Mouse (Mus musculus) MEL (cell line): ENCODE measurements around the gene Vash2. TPM values are rescaled to one million over a fixed set of nuclear protein-coding genes. Genes with fewer than 3 reads are reported as not detected.

Experiments used
- DNase-seq: peaks from one replicate; pipeline ENCODE4 v3.0.0; 2011; ENCODE audit warnings: low read depth, low spot score
- H3K27ac ChIP-seq: 2 replicates; pipeline ENCODE4 v1.5.1; 2012; ENCODE audit warnings: low read depth, mild to moderate bottlenecking, control low read depth, low read length, moderate library complexity; ENCODE audit not compliant: control insufficient read depth
- H3K27me3 ChIP-seq, 2 experiments: fragments of 150-350 bp in 1 of 2; sonication (generic) in 1 of 2; 2 replicates each; pipeline ENCODE4 v1.6.1; 2012; ENCODE audit warnings: low read length in 2 of 2, mild to moderate bottlenecking in 2 of 2, improper control_type of control experiment in 1 of 2, moderate library complexity in 1 of 2; ENCODE audit not compliant: insufficient read depth in 2 of 2, control insufficient read depth in 1 of 2
- H3K36me3 ChIP-seq, 2 experiments: 2 replicates each; pipeline ENCODE4 v1.6.1; 2012 to 2014; ENCODE audit warnings: low read length in 2 of 2, improper control_type of control experiment in 1 of 2, inconsistent platforms in 1 of 2, mild to moderate bottlenecking in 1 of 2; ENCODE audit not compliant: insufficient read depth in 2 of 2, control insufficient read depth in 1 of 2
- H3K4me1 ChIP-seq, 2 experiments: fragments of 150-350 bp in 1 of 2; sonication (generic) in 1 of 2; 2 replicates each; pipeline ENCODE4 v1.6.1; 2012; ENCODE audit warnings: low read length in 2 of 2, improper control_type of control experiment in 1 of 2, mild to moderate bottlenecking in 1 of 2; ENCODE audit not compliant: insufficient read depth in 2 of 2, control insufficient read depth in 1 of 2
- H3K4me3 ChIP-seq, 2 experiments: fragments of 150-350 bp in 1 of 2; sonication (generic) in 1 of 2; 2 replicates each; pipeline ENCODE4 v1.5.1; 2012; ENCODE audit warnings: low read depth in 2 of 2, low read length in 2 of 2, mild to moderate bottlenecking in 2 of 2, moderate library complexity in 2 of 2, control low read depth in 1 of 2, improper control_type of control experiment in 1 of 2; ENCODE audit not compliant: control insufficient read depth in 1 of 2, insufficient read depth in 1 of 2
- H3K79me2 ChIP-seq: 2 replicates; pipeline ENCODE4 v1.6.1; 2012; ENCODE audit warnings: mild to moderate bottlenecking, low read length, moderate library complexity; ENCODE audit not compliant: control insufficient read depth, poor library complexity, insufficient read depth
- H3K9ac ChIP-seq: 2 replicates; pipeline ENCODE4 v1.6.1; 2012; ENCODE audit warnings: low read depth, mild to moderate bottlenecking, control low read depth, low read length, moderate library complexity; ENCODE audit not compliant: control insufficient read depth, poor library complexity, severe bottlenecking
- H3K9me3 ChIP-seq: fragments of 150-350 bp; sonication (generic); replicated peaks from 2 replicates; pipeline ENCODE4 v1.6.1; 2012; ENCODE audit warnings: mild to moderate bottlenecking, low read length, improper control_type of control experiment, moderate library complexity; ENCODE audit not compliant: insufficient read depth
- BHLHE40 ChIP-seq: IDR thresholded peaks from 2 replicates; pipeline ENCODE4 v1.6.1; 2012; ENCODE audit warnings: low read depth, mild to moderate bottlenecking, inconsistent platforms, low read length, improper control_type of control experiment, borderline replicate concordance
- CHD1 ChIP-seq: IDR thresholded peaks from 2 replicates; pipeline ENCODE4 v1.6.1; 2012; ENCODE audit warnings: low read depth, mild to moderate bottlenecking, inconsistent platforms, low read length, improper control_type of control experiment
- E2F4 ChIP-seq: IDR thresholded peaks from 2 replicates; pipeline ENCODE4 v1.6.1; 2011; ENCODE audit warnings: low read depth, low read length, improper control_type of control experiment, borderline replicate concordance
- ELF1 ChIP-seq: IDR thresholded peaks from 2 replicates; pipeline ENCODE4 v1.6.1; 2014; ENCODE audit warnings: low read depth, mild to moderate bottlenecking, inconsistent platforms, low read length, improper control_type of control experiment, moderate library complexity
- EP300 ChIP-seq, 2 experiments: IDR thresholded peaks; 2 replicates each; pipeline ENCODE4 v1.6.1; 2011; ENCODE audit warnings: improper control_type of control experiment in 2 of 2, low read length in 2 of 2, low read depth in 1 of 2, mild to moderate bottlenecking in 1 of 2
- ETS1 ChIP-seq: IDR thresholded peaks from 2 replicates; pipeline ENCODE4 v1.6.1; 2012; ENCODE audit warnings: low read depth, mild to moderate bottlenecking, inconsistent platforms, low read length, improper control_type of control experiment, moderate library complexity
- GATA1 ChIP-seq: IDR thresholded peaks from 2 replicates; pipeline ENCODE4 v1.6.1; 2011; ENCODE audit warnings: low read depth, low read length, improper control_type of control experiment
- HCFC1 ChIP-seq: IDR thresholded peaks from 2 replicates; pipeline ENCODE4 v1.6.1; 2012; ENCODE audit warnings: low read depth, mild to moderate bottlenecking, inconsistent platforms, low read length, improper control_type of control experiment, moderate library complexity
- JUND ChIP-seq: IDR thresholded peaks from 2 replicates; pipeline ENCODE4 v1.6.1; 2011; ENCODE audit warnings: low read depth, mild to moderate bottlenecking, improper control_type of control experiment, low read length
- KAT2A ChIP-seq: conservative IDR thresholded peaks from 2 replicates; pipeline ENCODE4 v1.6.1; 2012; ENCODE audit warnings: low read depth, low read length, improper control_type of control experiment, inconsistent platforms
- MAFK ChIP-seq: IDR thresholded peaks from 2 replicates; pipeline ENCODE4 v1.6.1; 2011; ENCODE audit warnings: low read depth, mild to moderate bottlenecking, low read length, improper control_type of control experiment, borderline replicate concordance
- MAX ChIP-seq: IDR thresholded peaks from 2 replicates; pipeline ENCODE4 v1.6.1; 2011; ENCODE audit warnings: low read length, improper control_type of control experiment
- MAZ ChIP-seq: IDR thresholded peaks from 2 replicates; pipeline ENCODE4 v1.6.1; 2012; ENCODE audit warnings: low read depth, mild to moderate bottlenecking, inconsistent platforms, low read length, improper control_type of control experiment
- MEF2A ChIP-seq: IDR thresholded peaks from 2 replicates; pipeline ENCODE4 v1.6.1; 2014; ENCODE audit warnings: low read depth, mild to moderate bottlenecking, inconsistent platforms, low read length, improper control_type of control experiment; ENCODE audit not compliant: poor library complexity, insufficient replicate concordance, severe bottlenecking; ENCODE audit errors: extremely low read depth
- MXI1 ChIP-seq: IDR thresholded peaks from 2 replicates; pipeline ENCODE4 v1.6.1; 2011; ENCODE audit warnings: mild to moderate bottlenecking, low read depth, low read length, improper control_type of control experiment
- MYB ChIP-seq: IDR thresholded peaks from 2 replicates; pipeline ENCODE4 v1.6.1; 2011; ENCODE audit warnings: mild to moderate bottlenecking, low read depth, low read length, improper control_type of control experiment
- MYC ChIP-seq: IDR thresholded peaks from 2 replicates; pipeline ENCODE4 v1.6.1; 2011; ENCODE audit warnings: low read depth, mild to moderate bottlenecking, low read length, improper control_type of control experiment, moderate library complexity
- NELFE ChIP-seq: IDR thresholded peaks from 2 replicates; pipeline ENCODE4 v1.6.1; 2011; ENCODE audit warnings: low read depth, low read length, improper control_type of control experiment
- POLR2AphosphoS2 ChIP-seq: IDR thresholded peaks from 2 replicates; pipeline ENCODE4 v1.6.1; 2011; ENCODE audit warnings: low read length, improper control_type of control experiment
- POLR2AphosphoS5 ChIP-seq: IDR thresholded peaks from 2 replicates; pipeline ENCODE4 v1.6.1; 2012; ENCODE audit warnings: low read depth, borderline replicate concordance, mild to moderate bottlenecking, inconsistent platforms, low read length, moderate library complexity, mixed read lengths
- RCOR1 ChIP-seq: IDR thresholded peaks from 2 replicates; pipeline ENCODE4 v1.6.1; 2012; ENCODE audit warnings: low read depth, mild to moderate bottlenecking, inconsistent platforms, low read length, improper control_type of control experiment
- SIN3A ChIP-seq: IDR thresholded peaks from 2 replicates; pipeline ENCODE4 v1.6.1; 2012; ENCODE audit warnings: low read length, improper control_type of control experiment, inconsistent platforms
- SMC3 ChIP-seq: IDR thresholded peaks from 2 replicates; pipeline ENCODE4 v1.6.1; 2011; ENCODE audit warnings: low read depth, low read length, improper control_type of control experiment
- TAL1 ChIP-seq: IDR thresholded peaks from 2 replicates; pipeline ENCODE4 v1.6.1; 2012; ENCODE audit warnings: mild to moderate bottlenecking, inconsistent platforms, low read length, moderate library complexity, mixed read lengths
- TBP ChIP-seq: IDR thresholded peaks from 2 replicates; pipeline ENCODE4 v1.8.0; 2011; ENCODE audit warnings: low read depth, low read length, improper control_type of control experiment
- USF2 ChIP-seq, 2 experiments: IDR thresholded peaks; 2 replicates each; pipeline ENCODE4 v1.6.1; 2011 to 2012; ENCODE audit warnings: improper control_type of control experiment in 2 of 2, low read length in 2 of 2, borderline replicate concordance in 1 of 2, inconsistent platforms in 1 of 2, low read depth in 1 of 2, mild to moderate bottlenecking in 1 of 2; ENCODE audit not compliant: insufficient read depth in 1 of 2
- ZC3H11A ChIP-seq: IDR thresholded peaks from 2 replicates; pipeline ENCODE4 v1.6.1; 2012; ENCODE audit warnings: low read depth, mild to moderate bottlenecking, inconsistent platforms, low read length, improper control_type of control experiment
- ZKSCAN1 ChIP-seq: IDR thresholded peaks from 2 replicates; pipeline ENCODE4 v1.6.1; 2012; ENCODE audit warnings: low read depth, mild to moderate bottlenecking, inconsistent platforms, low read length, improper control_type of control experiment, moderate library complexity
- ZNF384 ChIP-seq: IDR thresholded peaks from 2 replicates; pipeline ENCODE4 v1.6.1; 2012; ENCODE audit warnings: low read depth, mild to moderate bottlenecking, inconsistent platforms, low read length, improper control_type of control experiment
- polyA plus RNA-seq, 2 experiments: library from polyadenylated mRNA; stranded (reverse) in 1 of 2; unstranded in 1 of 2; fragments of >175 nt in 1 of 2; fragments of >200 nt in 1 of 2; gene quantifications; 2 replicates each; pipeline versions ENCODE4 v1.2.1 to v1.2.4; 2012; ENCODE audit warnings: low replicate concordance in 2 of 2, low read depth in 1 of 2; ENCODE audit not compliant: insufficient read length in 2 of 2, insufficient read depth in 1 of 2, missing spikeins in 1 of 2
- total RNA-seq: library from RNA; depleted of rRNA; stranded (reverse); fragments of 300-350 nt; gene quantifications from 2 replicates; pipeline ENCODE4 v1.2.3, GENCODE M21; 2012

The Vash2 gene
- total and polyA plus RNA-seq, 3 experiments = 2.6 to 9.8 TPM; not detected in 1

DNA sequence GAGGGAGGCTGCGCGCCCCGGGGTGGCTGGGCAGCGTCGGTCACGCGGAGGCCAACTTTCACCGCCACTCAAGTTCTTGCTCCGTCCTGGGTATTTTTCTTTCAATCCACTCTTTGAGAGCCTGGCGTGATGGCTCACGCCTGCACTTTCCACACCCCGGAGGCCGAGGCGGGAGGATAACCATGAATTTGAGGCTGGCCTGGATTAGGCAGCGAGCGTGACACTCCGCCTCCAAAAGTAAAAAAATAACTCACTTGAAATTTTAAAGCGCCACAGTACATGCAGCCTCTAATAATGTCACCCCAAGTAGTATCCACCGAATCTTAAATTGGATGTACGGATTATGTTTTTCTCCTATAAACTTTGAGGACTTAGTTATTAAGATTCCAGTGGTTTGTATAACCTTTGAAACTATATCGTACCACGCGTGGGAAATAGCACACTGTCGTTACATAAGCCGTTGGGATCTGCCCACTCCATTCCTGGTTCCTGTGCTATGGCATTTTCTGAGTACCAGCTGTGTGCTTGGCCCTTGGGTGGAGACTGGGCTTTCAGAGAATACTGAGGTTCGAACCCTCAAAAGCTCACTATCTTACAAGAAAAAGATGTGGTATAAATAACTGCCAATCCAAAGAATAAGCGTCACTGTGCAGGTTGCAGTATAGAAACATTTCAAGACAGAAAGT lies 49.9 kb downstream of the Vash2 start:
- Histone ChIP-seq H3K9ac (peak overlapping the region; percentile 99), H3K27me3 (no peaks in the 10 kb centered on the region), H3K9me3 (no peaks in the 10 kb centered on the region), H3K4me1 (peaks cover 3% of the 10 kb centered on the region in 2 experiments; a peak in 3 of 4 replicates), H3K4me3 (peak overlapping the region; percentile 61 to 98), H3K36me3 (peaks cover 0 to 9% of the 10 kb centered on the region in 2 experiments), H3K79me2 (peaks cover 9% of the 10 kb centered on the region), H3K27ac (peak overlapping the region; percentile 93)
- TF ChIP-seq MXI1 (peak; percentile 50; the same call in 1 of the 2 replicates), RCOR1 (no peak), HCFC1 (peak; percentile 48; the same call in 1 of the 2 replicates), MYC (0 out of 2 replicates have a peak, but pooled peaks have one; percentile 18), E2F4 (no peak), JUND (no peak), MYB (no peak), ZC3H11A (no peak), SIN3A (peak; percentile 26; the same call in 1 of the 2 replicates), ZNF384 (peak; percentile 71), CHD1 (no peak)
- DNase-seq = peak; percentile 69

- Histone ChIP-seq H3K27me3 (no peaks in the 10 kb centered on the region), H3K9ac (peak overlapping the region; percentile 99), H3K4me3 (peak overlapping the region; percentile 81 to 98), H3K9me3 (no peaks in the 10 kb centered on the region), H3K27ac (peak overlapping the region; percentile 93), H3K36me3 (peaks cover 0 to 9% of the 10 kb centered on the region in 2 experiments; a peak in 3 of 4 replicates), H3K4me1 (peaks cover 3% of the 10 kb centered on the region in 2 experiments; a peak in 3 of 4 replicates), H3K79me2 (peaks cover 9% of the 10 kb centered on the region)
- DNase-seq = peak; percentile 99
- TF ChIP-seq JUND (no peak), GATA1 (no peak), MYC (peak; percentile 74), RCOR1 (no peak), TAL1 (no peak), KAT2A (peak; percentile 88), MEF2A (no peak), EP300 (IDR thresholded peaks at IDR 0.05; ENCODE audit: low read depth in 1 of 2, low read length in 2 of 2) (no peak), USF2 (IDR thresholded peaks at IDR 0.05; ENCODE audit: borderline replicate concordance in 1 of 2, insufficient read depth in 1 of 2, low read depth in 1 of 2, low read length in 2 of 2) (no peak), TBP (peak; percentile 84), SMC3 (no peak), ZKSCAN1 (no peak), NELFE (peak; percentile 71; the same call in 1 of the 2 replicates), POLR2AphosphoS2 (peak; percentile 60; the same call in 1 of the 2 replicates), ETS1 (peak; percentile 24; the same call in 1 of the 2 replicates), ELF1 (peak; percentile 100), MAFK (no peak), BHLHE40 (no peak), MAZ (no peak), POLR2AphosphoS5 (no peak), ZC3H11A (no peak), SIN3A (peak; percentile 94), MAX (no peak; the same call in none of the 2 replicates)
Observed at GRCm38 (mm10) chr1:190928370-190929009, 50.6 kb downstream of the Vash2 start.
